Mouse (Mus musculus) liver, embryonic 14.5 days (tissue): Measurements from ENCODE around the gene Sdsl.

Experiments used
- CTCF ChIP-seq: IDR thresholded peaks from 2 replicates; pipeline ENCODE4 v1.5.1; 2016; ENCODE audit warnings: antibody characterized with exemption, low read depth, control low read depth
- EP300 ChIP-seq: IDR thresholded peaks from 2 replicates; pipeline ENCODE4 v1.6.1; 2016; ENCODE audit warnings: antibody characterized with exemption, low read depth

- TF ChIP-seq CTCF (no peak), EP300 (no peak)
Measured at GRCm38 (mm10) chr5:120502675-120503143, 30.1 kb upstream of the Sdsl start.
